Mouse (Mus musculus) stomach, embryonic 16.5 days (tissue): Measurements from ENCODE around the gene St5. TPM values are rescaled to one million over a fixed set of nuclear protein-coding genes. Genes with fewer than 3 reads are reported as not detected.

Experiments
- ATAC-seq: fragments of 200-750 bp; cut with Nextera tagmentation; 2 replicates; pipeline ENCODE4 v1.8.0; 2017; ENCODE audit warnings: moderate number of reproducible peaks, moderate TSS enrichment; ENCODE audit not compliant: insufficient read depth, low FRiP score
- H3K27ac ChIP-seq: fragments of 300-500 bp; sonication (generic); 2 replicates; pipeline ENCODE4 v1.5.1; 2014; ENCODE audit warnings: low read length
- H3K27me3 ChIP-seq: fragments of 300-500 bp; sonication (generic); 2 replicates; pipeline ENCODE4 v1.6.1; 2014; ENCODE audit warnings: low read length, control low read depth, mixed read lengths; ENCODE audit not compliant: control insufficient read depth, insufficient read depth
- H3K36me3 ChIP-seq: fragments of 300-500 bp; sonication (generic); 2 replicates; pipeline ENCODE4 v1.6.1; 2014; ENCODE audit warnings: low read length; ENCODE audit not compliant: control insufficient read depth, insufficient read depth
- H3K4me1 ChIP-seq: fragments of 300-500 bp; sonication (generic); 2 replicates; pipeline ENCODE4 v1.6.1; 2014; ENCODE audit warnings: low read length, control low read depth, mixed read lengths; ENCODE audit not compliant: control insufficient read depth, insufficient read depth
- H3K4me2 ChIP-seq: fragments of 300-500 bp; sonication (generic); 2 replicates; pipeline ENCODE4 v1.6.1; 2014; ENCODE audit warnings: low read depth, low read length, mixed read lengths
- H3K4me3 ChIP-seq: fragments of 300-500 bp; sonication (generic); replicated peaks from 2 replicates; pipeline ENCODE4 v1.5.1; 2014; ENCODE audit warnings: mild to moderate bottlenecking, low read length
- H3K9ac ChIP-seq: fragments of 300-500 bp; sonication (generic); 2 replicates; pipeline ENCODE4 v1.6.1; 2014; ENCODE audit warnings: low read length
- H3K9me3 ChIP-seq: fragments of 300-500 bp; sonication (generic); replicated peaks from 2 replicates; pipeline ENCODE4 v1.6.1; 2016; ENCODE audit warnings: low read length, control low read depth; ENCODE audit not compliant: control insufficient read depth
- WGBS: fragments of 180-500 bp; shearing (Covaris S2); extraction: QIAGEN DNeasy Blood & Tissue Kit; methylation state at CpG from one replicate; pipeline ENCODE4 v1.1.7; 2014; 5-methylcytosine and 5-hydroxymethylcytosine counted together
- microRNA-seq: library from miRNA; unstranded; fragments of <30 nt; microRNA quantifications from one replicate; pipeline ENCODE4, GENCODE M21; 2016
- polyA plus RNA-seq: library from polyadenylated mRNA; unstranded; fragments of >200 nt; fragmentation: Nextera tagmentation; extraction: Ambion mirVana; gene quantifications from 2 replicates; pipeline ENCODE4 v1.2.1, GENCODE M21; 2015

Gene St5
- polyA plus RNA-seq, 1 experiment from 2014 or later, result 64.0 TPM

- H3K36me3 ChIP-seq, result no peaks in the 10 kb centered on the region
- 0 out of 2 replicates have a peak overlapping the region, but pooled peaks have one; percentile 3 for H3K4me3 ChIP-seq
- H3K27ac ChIP-seq, result no peak overlapping the region
- peak overlapping the region; percentile 25 for H3K4me2 ChIP-seq
- WGBS, result 18% methylated on average over 21 of the region's 21 CpGs
- H3K4me1 ChIP-seq, result 0 out of 2 replicates have a peak, but pooled peaks cover 3% of the 10 kb centered on the region
- H3K9ac ChIP-seq, result no peak overlapping the region; the same call in 1 of the 2 replicates
- ATAC-seq, result no peak
- no peaks in the 10 kb centered on the region for H3K27me3 ChIP-seq
- no peaks in the 10 kb centered on the region for H3K9me3 ChIP-seq
These were observed 209.8 kb downstream of the St5 start for GRCm38 (mm10) chr7:109493319-109494316.

DNA sequence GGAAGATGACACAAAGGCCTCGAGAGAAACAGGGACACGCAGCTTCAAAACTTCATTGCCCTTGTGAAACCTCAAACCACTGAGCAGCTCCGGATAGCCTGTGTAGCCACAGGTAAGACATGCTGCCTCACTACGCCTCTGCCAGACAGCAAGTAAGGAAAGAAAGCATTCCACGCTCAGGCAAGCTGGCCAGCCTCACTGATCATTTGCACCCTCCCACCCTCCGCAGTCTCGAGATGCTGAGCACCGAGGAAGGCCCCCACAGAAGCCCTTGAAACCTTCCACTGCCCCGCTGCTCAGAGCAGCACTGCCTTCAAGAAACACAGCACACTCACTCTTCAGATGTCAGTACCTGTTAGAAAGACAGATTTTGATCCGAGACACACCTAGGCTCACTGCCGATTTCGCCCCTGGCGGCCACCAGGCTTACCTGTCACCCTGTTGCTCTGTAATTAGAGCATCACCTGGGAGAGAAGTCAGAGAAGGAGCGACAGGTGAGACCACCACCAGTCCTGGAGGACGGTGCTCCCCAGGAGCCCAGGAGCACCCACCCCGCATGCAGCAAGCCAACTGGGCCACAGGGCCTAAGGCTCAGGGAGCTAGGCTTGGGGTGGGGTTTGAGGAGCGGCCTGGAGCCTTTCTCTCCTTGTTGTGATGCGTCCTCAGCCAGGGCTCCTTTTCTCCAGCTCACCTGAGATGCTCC lies 210.6 kb downstream of the St5 start:
- H3K9me3 ChIP-seq, result no peaks in the 10 kb centered on the region

DNA sequence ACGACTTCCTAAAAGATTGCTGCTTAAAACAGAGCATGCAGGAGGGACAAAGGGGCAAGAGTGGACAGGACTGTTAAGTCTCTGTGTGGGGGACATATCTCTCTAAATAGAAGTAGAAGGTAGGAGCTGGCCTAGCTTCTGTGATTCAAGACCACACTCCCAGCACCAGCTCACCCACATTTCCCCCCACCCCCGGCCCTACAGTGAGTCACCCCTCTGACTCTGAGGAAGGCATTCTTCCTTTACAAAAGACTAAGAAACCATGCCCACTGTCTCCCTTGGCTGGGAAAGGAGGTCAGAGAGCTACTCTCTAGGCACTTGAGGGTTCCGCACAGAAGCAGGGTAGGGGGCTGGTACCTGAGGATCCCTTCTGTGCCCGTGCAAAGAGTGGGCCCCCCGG lies 219.2 kb downstream of the St5 start:
- ATAC-seq, result no peak

More for the DNA sequence above, 210.6 kb downstream of the St5 start:
- Histone ChIP-seq H3K9ac (no peak overlapping the region), H3K36me3 (no peaks in the 10 kb centered on the region), H3K4me3 (no peak overlapping the region), H3K4me2 (no peak overlapping the region), H3K27me3 (no peaks in the 10 kb centered on the region), H3K27ac (no peak overlapping the region), H3K4me1 (0 out of 2 replicates have a peak, but pooled peaks cover 3% of the 10 kb centered on the region)
- WGBS, result 56% methylated on average over 18 of the region's 18 CpGs
- no peak for ATAC-seq

GRCm38 (mm10) chr7:109480765-109481197 lies 222.6 kb downstream of the St5 start:
- ATAC-seq, result no peak; the same call in 1 of the 2 replicates
- H3K4me1 ChIP-seq, result no peaks in the 10 kb centered on the region
- no peak overlapping the region for H3K4me3 ChIP-seq
- no peak overlapping the region for H3K27ac ChIP-seq
- no peak overlapping the region for H3K9ac ChIP-seq
- H3K36me3 ChIP-seq, result no peaks in the 10 kb centered on the region
- peak overlapping the region; percentile 0; the same call in 1 of the 2 replicates for H3K4me2 ChIP-seq
- H3K27me3 ChIP-seq, result no peaks in the 10 kb centered on the region
- WGBS, result 26% methylated on average over 7 of the region's 7 CpGs
- no peaks in the 10 kb centered on the region for H3K9me3 ChIP-seq

More for the DNA sequence above, 219.2 kb downstream of the St5 start:
- H3K4me2 ChIP-seq, result no peak overlapping the region
- no peaks in the 10 kb centered on the region for H3K9me3 ChIP-seq
- WGBS, result 60% methylated on average over 5 of the region's 5 CpGs
- H3K36me3 ChIP-seq, result no peaks in the 10 kb centered on the region
- H3K4me3 ChIP-seq, result no peak overlapping the region
- no peak overlapping the region for H3K27ac ChIP-seq
- no peaks in the 10 kb centered on the region for H3K27me3 ChIP-seq
- no peaks in the 10 kb centered on the region for H3K4me1 ChIP-seq
- H3K9ac ChIP-seq, result no peak overlapping the region

GRCm38 (mm10) chr7:109477926-109478325 lies 225.5 kb downstream of the St5 start:
- no peak overlapping the region for H3K9ac ChIP-seq
- H3K27me3 ChIP-seq, result no peaks in the 10 kb centered on the region
- no peaks in the 10 kb centered on the region for H3K9me3 ChIP-seq
- WGBS, result 65% methylated on average over 3 of the region's 3 CpGs
- H3K36me3 ChIP-seq, result no peaks in the 10 kb centered on the region
- H3K4me3 ChIP-seq, result no peak overlapping the region
- H3K4me1 ChIP-seq, result no peaks in the 10 kb centered on the region
- H3K4me2 ChIP-seq, result no peak overlapping the region
- no peak overlapping the region for H3K27ac ChIP-seq
- ATAC-seq, result no peak

Small RNA genes within 50 kb of the gene (microRNA-seq; reads per million reads assigned to microRNA genes)
- 0.50 reads per million for gene Gm47284

Other genes starting within 250 kb of the St5 start
- gene Trim66, start 195.5 kb downstream of the St5 start, polyA plus RNA-seq, result 0.02 and 0.09 TPM in 2 replicates
- 109 and 128 TPM in 2 replicates for gene Rpl27a, start 184.5 kb downstream of the St5 start, polyA plus RNA-seq
- gene Akip1, start 85 bp upstream of the St5 start, polyA plus RNA-seq, result 42.5 and 42.7 TPM in 2 replicates
- gene BC051019, start 20.2 kb upstream of the St5 start, polyA plus RNA-seq, result 0.23 and 0.45 TPM in 2 replicates
- 0.21 TPM in 1 of 2 replicates, not detected in the other for gene Ascl3, start 28.1 kb upstream of the St5 start, polyA plus RNA-seq
- 78.6 and 84.0 TPM in 2 replicates for gene Tmem9b, start 49.3 kb upstream of the St5 start, polyA plus RNA-seq
- gene Nrip3, start 78.4 kb upstream of the St5 start, polyA plus RNA-seq, result 0.87 and 1.2 TPM in 2 replicates
- 1.8 and 1.9 TPM in 2 replicates for gene Scube2, start 162.1 kb upstream of the St5 start, polyA plus RNA-seq